Mouse (Mus musculus) heart, adult 18-20 months (tissue): Measurements from ENCODE around the gene Josd2. TPM values are rescaled to one million over a fixed set of nuclear protein-coding genes. Genes with fewer than 3 reads are reported as not detected.

Source experiments
- DNase-seq, 2 experiments: peaks; one replicate each; pipeline ENCODE4 v3.0.0; 2021 to 2022; ENCODE audit warnings: mixed read lengths in 1 of 2
- long read RNA-seq, 2 experiments: library from polyadenylated mRNA; stranded (forward); transcript quantifications; one replicate each; pipeline ENCODE4 v2.0.0; 2021
- total RNA-seq, 2 experiments: library from RNA; stranded (reverse); gene quantifications; 2 replicates each; pipeline ENCODE4 v1.2.3; 2021

The Josd2 gene
- 100 to 1,000 TPM in 1 of 2 experiments, 10 to 100 TPM in 1; 98.6 to 108 TPM for total RNA-seq
- long read RNA-seq, experiment 1, transcript Josd2-203 (6 exons, 922 nt), result minor isoform, 5 of 54 reads
- long read RNA-seq, experiment 1, transcript Josd2-204 (5 exons, 864 nt), result major isoform, 30 of 54 reads
- long read RNA-seq, experiment 1, partial matches to known transcripts, result 10 of 54 reads
- long read RNA-seq, experiment 1, other reads (novel, unspliced or antisense), result 4 of 54 reads
- long read RNA-seq, experiment 2, transcript Josd2-204 (5 exons, 864 nt), result major isoform, 21 of 33 reads
- long read RNA-seq, experiment 2, partial matches to known transcripts, result 3 of 33 reads
- long read RNA-seq, experiment 2, other reads (novel, unspliced or antisense), result 6 of 33 reads

- peak; percentile 96 to 98 for DNase-seq
These were observed at the start of gene Josd2 for GRCm38 (mm10) chr7:44467811-44468411. Gene Josd2, plus strand, starts transcription at chr7:44467980.

- DNase-seq, result no peak
These were observed 40.1 kb upstream of the Josd2 start for GRCm38 (mm10) chr7:44427666-44428065.

DNA sequence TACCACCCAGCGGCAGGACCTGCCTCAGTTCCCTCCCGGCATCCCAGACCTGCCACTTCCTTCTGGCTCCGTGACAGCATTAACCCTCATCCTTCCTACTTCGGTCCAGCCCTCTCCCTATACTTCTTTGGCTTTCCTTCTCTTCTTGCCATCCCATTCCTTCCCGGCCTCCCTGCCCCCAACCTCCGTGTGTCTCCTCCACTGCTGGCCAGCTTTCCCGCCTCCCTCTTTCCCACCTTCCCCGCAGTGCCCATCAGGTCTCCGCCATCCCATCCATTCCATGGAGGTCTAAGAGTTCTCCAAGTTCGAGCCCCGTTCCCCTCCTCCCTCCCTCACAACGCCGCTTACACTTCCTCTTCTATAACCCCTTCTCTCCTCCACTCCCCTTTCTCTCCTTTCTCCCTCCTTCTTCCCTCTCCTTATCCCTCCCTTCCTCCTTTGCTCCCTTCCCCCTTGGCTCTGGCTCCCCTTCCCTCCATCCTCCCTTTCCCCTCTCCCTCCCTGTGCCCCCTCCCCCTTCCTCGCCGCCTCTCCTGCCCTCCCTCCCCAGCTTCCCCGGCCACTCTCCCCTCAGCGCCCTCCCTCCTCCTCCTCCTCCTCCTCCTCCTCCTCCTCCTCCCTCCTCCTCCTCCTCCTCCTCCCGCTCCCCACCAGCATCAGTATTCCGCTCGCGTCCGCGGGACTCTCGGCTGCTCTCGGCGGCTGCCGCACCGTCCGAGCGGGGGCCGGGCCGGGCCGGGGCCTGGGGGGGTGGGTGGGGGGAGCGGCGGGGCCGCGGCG is 39.4 kb upstream of the Josd2 start:
- DNase-seq, result no peak

DNA sequence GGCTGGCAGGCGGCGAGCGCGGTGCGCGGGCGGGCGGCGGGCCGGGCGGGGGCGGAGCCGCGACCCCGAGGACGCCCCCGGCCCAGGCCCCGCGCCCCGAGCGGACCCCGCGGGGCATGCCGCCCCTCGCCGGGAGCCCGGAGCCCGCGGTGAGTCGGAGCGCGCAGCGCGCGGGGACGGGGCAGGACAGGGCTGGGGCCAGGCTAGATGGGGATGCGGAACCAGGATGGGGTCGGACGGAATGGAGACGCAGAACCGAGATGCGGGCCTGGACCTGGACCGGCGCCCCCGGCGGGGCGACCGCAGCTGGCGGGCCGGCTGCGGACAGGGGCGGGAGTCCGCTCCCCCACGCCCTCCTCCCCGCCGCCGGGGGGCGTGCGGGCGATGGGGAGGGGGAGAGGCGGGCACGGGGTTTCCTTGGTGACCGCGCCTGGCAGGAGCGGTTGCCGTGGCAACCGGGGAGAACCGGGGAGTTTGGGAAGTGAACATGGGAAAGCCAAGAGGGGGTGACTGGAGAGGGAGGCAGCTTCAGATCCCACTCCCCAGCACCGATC is 38.7 kb upstream of the Josd2 start, which contains the start of gene Lrrc4b:
TSS of gene Lrrc4b (plus strand) at position 51 of the 554 bp plus-strand sequence.
- DNase-seq, result no peak

GRCm38 (mm10) chr7:44429534-44430488 is 38.0 kb upstream of the Josd2 start:
- no peak for DNase-seq

- DNase-seq, result no peak
These were observed 35.2 kb upstream of the Josd2 start for GRCm38 (mm10) chr7:44432550-44432949.

DNA sequence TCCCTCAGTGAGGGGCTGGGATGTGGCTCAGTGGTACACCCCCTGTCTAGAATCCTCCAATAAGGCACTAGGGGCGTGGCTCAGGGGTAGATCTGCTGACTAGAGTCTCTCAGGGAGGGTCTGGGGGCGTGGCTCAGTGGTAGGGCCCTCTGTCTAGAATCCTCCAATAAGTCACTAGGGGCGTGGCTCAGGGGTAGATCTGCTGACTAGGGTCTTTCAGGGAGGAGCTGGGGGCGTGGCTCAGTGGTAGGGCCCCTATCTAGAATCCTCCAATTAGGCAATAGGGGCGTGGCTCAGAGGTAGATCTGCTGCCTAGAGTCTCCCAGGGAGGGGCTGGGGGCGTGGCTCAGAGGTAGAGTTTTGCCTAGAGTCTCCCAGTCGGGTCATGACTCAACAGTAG is 34.4 kb upstream of the Josd2 start:
- DNase-seq, result no peak

GRCm38 (mm10) chr7:44434089-44434488 is 33.7 kb upstream of the Josd2 start:
- no peak for DNase-seq

DNA sequence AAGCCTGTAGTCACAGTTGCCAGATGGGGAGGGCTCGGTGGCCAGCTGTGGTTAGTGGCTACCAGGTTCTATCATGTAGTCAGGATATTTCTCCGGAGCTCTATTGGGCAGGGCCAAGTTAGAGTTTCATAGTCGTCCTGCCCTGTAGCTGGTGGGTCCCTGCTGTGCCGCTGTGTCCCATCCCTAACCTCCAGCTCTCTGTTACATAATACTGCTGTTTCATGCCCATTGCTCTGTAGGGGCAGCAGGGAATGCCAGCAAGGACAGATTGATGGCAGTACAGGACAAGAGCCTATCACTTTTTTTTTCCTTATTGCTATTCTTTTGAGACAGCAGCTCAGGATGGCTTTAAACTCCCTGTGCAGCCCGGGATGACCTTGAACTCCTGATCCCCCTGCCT is 32.0 kb upstream of the Josd2 start:
- DNase-seq, result no peak

DNA sequence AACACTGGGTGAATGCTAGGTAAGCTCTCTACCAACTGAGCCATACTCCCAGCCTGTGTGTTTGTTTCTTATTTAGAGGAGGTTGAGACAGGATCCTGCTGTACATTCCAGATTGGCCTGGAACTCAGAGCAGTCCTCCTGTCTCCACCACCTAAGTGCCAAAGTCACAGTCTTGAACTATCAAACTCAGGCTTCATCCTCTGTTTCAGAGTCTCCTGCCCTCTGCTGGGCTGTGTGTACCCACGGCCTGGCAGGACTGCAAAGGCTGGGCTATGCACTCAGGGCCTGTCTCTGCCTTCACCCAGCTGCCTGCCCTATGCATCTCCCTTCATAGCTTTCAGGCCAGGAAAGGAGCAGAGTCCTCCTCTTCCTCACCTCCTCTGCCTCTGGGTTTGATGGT is 31.5 kb upstream of the Josd2 start:
- DNase-seq, result no peak

DNA sequence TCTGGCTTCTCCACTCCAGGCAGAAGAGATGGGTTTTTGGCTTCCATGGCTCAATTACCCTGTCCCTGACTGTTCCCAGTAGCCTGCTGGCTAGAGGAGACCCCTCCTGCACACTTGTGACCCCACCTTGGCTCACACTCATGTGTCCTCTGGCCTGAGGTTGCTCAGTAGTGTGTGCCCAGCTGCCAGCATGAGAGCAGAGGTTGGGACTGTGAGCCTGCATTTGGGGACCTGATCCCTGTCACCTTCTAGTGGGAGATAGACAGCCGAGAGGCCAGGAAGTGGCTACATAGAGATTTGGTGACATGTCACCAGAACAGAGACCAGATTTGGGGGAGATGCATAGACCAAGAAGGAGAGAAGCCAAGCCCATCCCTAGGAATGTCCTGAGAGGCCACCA is 30.6 kb upstream of the Josd2 start:
- no peak for DNase-seq

DNA sequence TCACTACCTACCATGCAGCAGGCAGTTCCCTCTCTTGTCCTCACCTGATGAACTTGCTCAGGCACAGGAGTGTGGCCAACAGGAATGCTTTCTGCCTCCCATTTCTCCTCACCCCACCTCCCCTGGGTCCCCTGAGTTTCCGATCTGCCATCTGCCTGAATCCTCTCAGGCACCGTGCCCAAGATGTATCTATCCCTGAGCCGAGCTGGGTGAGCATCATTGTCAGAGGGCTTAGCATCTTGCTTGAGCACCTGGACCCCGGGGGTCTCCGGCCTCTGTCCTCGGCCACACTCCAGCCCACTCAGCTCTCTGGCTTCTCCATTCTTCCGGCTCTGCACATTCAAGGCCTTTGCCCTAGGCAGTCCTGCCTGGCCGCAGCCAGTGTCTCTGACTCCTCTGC is 29.8 kb upstream of the Josd2 start:
- DNase-seq, result no peak

DNA sequence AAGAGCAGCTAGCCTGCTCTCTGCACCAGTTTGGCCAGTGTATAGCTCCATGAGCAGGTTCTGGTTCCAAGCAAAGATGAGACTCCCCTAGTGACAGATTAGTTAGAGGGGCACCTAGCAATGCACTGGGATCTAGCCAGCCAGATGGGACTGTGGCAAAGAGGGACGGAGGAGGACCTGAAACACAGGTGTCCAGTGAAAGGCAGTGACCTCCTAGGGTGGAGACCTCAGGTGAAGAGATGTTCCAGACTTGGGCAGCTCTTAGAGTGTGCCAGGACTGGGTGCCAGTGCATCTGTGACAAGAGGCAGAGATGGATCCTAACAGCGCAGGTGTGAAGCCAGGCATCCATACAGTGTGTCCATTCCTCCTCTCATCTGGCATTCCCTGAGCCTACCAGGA is 28.1 kb upstream of the Josd2 start:
- DNase-seq, result no peak

GRCm38 (mm10) chr7:44440479-44440878 is 27.3 kb upstream of the Josd2 start:
- no peak for DNase-seq

DNA sequence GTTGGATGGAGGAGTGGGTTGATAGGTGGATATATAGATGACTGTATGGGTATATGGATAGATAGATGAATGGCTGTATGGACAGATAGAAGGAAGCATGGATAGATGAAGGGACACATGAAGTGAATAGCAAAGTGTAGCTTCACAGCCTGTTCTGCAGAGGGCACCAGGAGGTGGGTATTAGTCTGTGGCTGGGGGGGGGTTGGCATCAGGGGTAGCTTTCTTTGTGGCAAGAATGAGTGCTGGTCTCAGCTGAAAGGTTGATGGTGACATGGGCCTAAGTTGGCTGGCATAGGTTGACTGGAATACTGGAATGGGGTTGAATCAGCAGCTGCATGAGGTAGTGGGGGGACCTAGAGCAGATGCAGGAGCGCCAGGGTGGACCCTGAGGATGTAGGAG is 26.6 kb upstream of the Josd2 start:
- no peak for DNase-seq

DNA sequence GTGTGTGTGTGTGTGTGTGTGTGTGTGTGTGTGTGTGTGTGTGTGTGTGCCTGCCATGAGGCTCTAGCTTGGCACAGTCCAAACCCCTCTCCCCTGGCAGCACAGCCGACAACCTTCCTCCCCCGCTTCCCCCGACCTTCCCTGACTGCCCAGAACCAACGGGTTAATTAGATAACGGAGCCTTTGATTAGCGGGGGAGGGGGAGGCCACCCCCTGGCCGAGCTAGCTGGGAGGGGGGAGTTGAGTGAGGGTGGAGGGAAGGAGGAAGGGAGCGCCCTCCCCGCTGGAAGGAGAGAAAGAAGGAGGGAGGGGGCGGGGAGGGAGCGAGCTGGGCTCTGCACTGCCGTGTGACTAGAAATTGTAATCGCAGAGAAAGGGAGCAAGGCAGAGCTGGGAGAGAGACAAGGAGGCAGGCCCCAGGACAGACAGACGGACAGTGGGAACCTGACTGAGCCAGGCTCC is 26.1 kb upstream of the Josd2 start:
- no peak for DNase-seq

GRCm38 (mm10) chr7:44442407-44442821 is 25.4 kb upstream of the Josd2 start:
- DNase-seq, result no peak

DNA sequence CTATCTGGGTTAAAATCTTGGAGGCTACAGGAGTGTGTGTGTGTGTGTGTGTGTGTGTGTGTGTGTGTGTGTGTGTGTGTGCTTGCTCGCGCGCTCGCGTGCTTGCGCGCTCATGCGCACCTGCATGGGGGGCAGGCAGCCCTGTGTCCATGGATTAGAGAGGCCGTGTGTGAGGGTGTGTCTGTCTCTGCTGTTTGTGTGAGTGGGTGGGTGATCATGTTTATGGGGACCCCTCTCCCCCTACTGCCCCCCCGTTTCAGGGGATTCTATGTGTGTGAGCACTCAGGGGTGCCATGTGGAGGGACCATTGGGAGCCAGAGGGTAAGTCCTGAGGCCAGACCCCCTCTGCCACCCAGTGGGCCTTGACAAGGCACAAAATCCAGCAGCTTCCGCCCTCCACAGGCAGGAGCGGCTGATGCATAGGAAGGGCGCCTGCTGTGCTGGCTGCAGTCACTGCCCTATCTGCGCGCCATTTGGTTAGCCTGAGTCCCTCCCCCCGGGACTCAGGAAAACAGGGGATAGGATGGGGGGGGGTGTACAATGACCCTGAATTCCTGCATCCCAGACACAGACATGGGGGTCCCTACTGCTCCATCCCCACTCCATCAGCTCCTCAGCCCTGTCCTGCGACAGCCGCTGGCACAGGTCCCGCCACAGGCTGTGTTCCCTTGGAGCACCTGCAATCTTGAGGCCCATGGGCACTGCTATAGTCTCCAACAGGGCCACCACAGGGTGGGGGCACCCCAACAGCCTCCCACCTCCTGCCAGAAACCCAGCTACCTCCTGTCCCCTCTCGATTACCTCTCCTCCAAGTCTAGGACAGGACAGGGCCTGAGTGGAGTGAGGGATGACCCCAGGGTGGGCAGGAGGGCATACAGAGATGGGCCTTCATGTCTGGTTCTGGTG is 24.3 kb upstream of the Josd2 start:
- no peak for DNase-seq

GRCm38 (mm10) chr7:44444886-44445527 is 22.8 kb upstream of the Josd2 start:
- DNase-seq, result peak in 1 of 2 experiments; percentile 45

GRCm38 (mm10) chr7:44445528-44445923 is 22.3 kb upstream of the Josd2 start:
- no peak for DNase-seq
